Comparison of ENCODE assay signal across 9 mouse cellular contexts in genomic region chrX:73774168-73774760, GRCm38 (mm10). TPM values are rescaled to one million over a fixed set of nuclear protein-coding genes. Genes with fewer than 3 reads are reported as not detected.
DNase-seq lines count a peak whose midpoint lies in the region; ATAC-seq and TF ChIP-seq lines count a peak whose summit lies in the region.
"Had no signal": no experiment of that assay in that cellular context is flagged by ENCODE, and none has a peak within 500 bp of the region (broad histone marks: within the 10 kb centered on the region; RNA-seq: fewer than 3 reads in every experiment).

Gene Srpk3 (plus strand): TSS chrX:73774405.

- no peaks in the 10 kb centered on the region for H3K27me3 ChIP-seq in hindbrain, postnatal 0 days (ENCODE audit: insufficient read depth, low read length)

- no peaks in the 10 kb centered on the region for H3K4me1 ChIP-seq in hindbrain, postnatal 0 days (ENCODE audit: insufficient read depth, low read length)

- peak within 1 kb of the TSS; percentile 15; the same call in 1 of the 2 replicates for H3K27ac ChIP-seq in hindbrain, postnatal 0 days
- H3K27ac ChIP-seq: macrophage had no signal

- H3K9me3 ChIP-seq in hindbrain, postnatal 0 days (ENCODE audit: low read length) = no peaks in the 10 kb centered on the region

- H3K9ac ChIP-seq in hindbrain, postnatal 0 days (replicated peaks; ENCODE audit: low read length) = no peak within 1 kb of the TSS

- peak in 1 of 2 experiments; percentile 51 for DNase-seq in frontal cortex, adult 2 months (ENCODE audit: extremely low spot score in 1 of 2, low spot score in 1 of 2)
- no peak for DNase-seq in frontal cortex, postnatal 25 days (ENCODE audit: low spot score in 2 of 2)
- DNase-seq in A20 (ENCODE audit: low read depth, low spot score) = peak; percentile 81
- DNase-seq in heart, adult 11 months = peak; percentile 96
- DNase-seq in hindbrain, postnatal 0 days (ENCODE audit: low spot score) = no peak
- peak; percentile 74 for DNase-seq in spleen, postnatal 36 days (ENCODE audit: low spot score in 2 of 2)
- DNase-seq in ovary, postnatal 14 days (ENCODE audit: low spot score) = no peak
- DNase-seq in cerebellum, postnatal 14 days = no peak

- no peak within 1 kb of the TSS for H3K4me3 ChIP-seq in hindbrain, postnatal 0 days (ENCODE audit: low read length)

- WGBS in hindbrain, postnatal 0 days = 60% methylated on average over 9 of the region's 9 CpGs

- H3K36me3 ChIP-seq in hindbrain, postnatal 0 days (ENCODE audit: insufficient read depth, low read length) = peaks cover 8% of the 10 kb centered on the region; the same call in 1 of the 2 replicates

- no peak within 1 kb of the TSS for H3K4me2 ChIP-seq in hindbrain, postnatal 0 days (ENCODE audit: low read depth, low read length)

- ATAC-seq in hindbrain, postnatal 0 days = no peak

- no peak for TF ChIP-seq CTCF in hindbrain, postnatal 0 days (IDR thresholded peaks at IDR 0.05; ENCODE audit: low read depth)

RNA-seq across cellular contexts. Expression of gene Srpk3, which starts in this region (rescaled TPM):
- polyA plus RNA-seq in frontal cortex, adult 2 months (2012; rRNA removed) = 19.1 and 20.2 TPM in 2 replicates
- 1.8 and 2.1 TPM in 2 replicates for total RNA-seq in hindbrain, postnatal 0 days (2014; rRNA removed)
- 2.7 and 2.9 TPM in 2 replicates for polyA plus RNA-seq in hindbrain, postnatal 0 days (2015; fragmentation: Nextera tagmentation; extraction: Ambion mirVana)

Comparison
In these comparisons a context has a peak if more than half of its experiments do, and no peak if none do; other contexts are left out.
1. DNase-seq: peak in A20 (single experiment), heart, adult 11 months (single experiment) and spleen, postnatal 36 days (2 of 2); none in frontal cortex, postnatal 25 days (0 of 2), hindbrain, postnatal 0 days (single experiment), ovary, postnatal 14 days (single experiment) and cerebellum, postnatal 14 days (0 of 2).